Mouse (Mus musculus) T-helper 17 cell (primary cell): ENCODE measurements around the gene Arhgef10l.

Source experiments
- in situ Hi-C, 2 experiments: fragments of 300-600 bp; cut with MboI, MseI; formaldehyde crosslinking; loops; 1 replicate in 1 of 2; 2 replicates in 1 of 2; pipeline ENCODE4 v1.15.1; 2025; ENCODE audit warnings: high pct_unique_total_duplicates in 2 of 2

Gene Arhgef10l

DNA sequence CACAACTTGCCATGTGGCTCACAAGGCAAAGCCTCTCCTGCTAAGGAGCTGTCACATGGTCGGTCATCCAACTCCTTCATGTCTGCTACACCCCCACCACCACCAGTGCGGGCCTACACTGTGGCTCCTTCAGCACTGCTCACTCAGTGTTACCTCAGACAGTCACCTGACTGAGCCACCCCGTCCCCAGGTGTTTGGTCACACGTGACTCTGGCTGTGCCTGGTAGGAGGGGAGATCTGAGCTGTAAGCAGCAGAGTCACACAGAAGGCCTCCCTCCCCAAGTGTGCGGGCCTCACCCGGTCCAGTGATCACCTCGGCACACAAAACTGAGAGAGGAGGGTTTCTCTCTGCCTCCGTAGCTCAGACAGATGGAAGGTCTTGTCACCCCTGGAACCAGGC is 130.5 kb downstream of the Arhgef10l start:
- in situ Hi-C loops: no loop called here

DNA sequence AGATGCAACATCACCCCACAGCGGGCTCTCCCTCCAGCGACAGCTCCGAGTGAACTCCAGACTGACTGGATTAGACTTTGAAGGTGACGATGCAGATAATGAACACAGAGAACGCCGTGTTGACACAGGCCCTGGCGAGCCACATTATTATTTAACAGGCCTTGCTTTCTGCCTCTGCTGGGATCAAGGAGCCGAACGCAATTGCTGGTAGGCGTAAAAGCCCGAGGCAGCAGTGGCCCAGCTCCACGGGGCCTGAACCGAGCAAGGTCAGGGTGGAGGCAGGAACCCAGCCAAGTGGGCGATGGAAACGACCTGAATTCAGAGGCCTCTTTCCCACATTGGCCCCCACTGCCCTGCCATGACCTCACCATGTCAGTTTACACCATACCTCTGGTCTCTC is 133.5 kb downstream of the Arhgef10l start:
- in situ Hi-C loops: no loop called here

DNA sequence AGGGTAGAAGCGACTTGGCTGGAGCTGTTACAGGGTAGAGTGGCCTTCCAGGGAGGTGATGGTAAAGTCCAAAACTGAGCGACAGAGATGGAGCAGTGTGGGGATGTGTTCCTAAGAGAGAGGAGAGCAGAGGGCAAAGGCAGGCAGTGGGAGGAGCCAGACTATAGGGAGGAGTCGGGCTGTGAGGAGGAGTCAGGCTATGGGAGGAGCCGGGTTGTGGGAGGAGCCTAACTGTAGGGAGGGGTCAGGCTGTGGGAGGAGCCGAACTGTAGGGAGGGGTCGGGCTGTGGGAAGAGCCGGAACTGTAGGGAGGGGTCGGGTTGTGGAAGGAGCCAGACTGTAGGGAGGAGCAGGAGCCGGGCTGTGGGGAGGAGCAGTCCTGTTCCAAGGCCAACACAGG is 134.8 kb downstream of the Arhgef10l start:
- in situ Hi-C loops: no loop called here

DNA sequence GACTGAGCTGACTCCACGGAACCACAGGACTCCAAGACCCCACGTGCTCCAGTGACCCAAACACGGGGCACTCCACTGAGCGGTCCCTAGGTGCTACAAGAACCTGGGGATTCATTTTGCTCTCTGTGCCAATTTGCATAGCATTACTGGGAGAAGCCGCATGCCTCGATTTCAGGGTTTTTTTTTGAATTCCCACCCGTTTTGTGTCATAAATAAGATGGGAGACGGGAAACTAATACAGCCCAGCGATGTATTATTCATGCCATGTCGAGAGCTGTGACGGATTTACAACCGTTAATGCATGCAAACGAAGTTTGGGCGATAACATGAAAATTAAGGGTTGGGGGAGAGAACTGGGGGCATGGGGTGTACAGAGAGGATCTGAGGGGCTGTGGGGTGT is 136.1 kb downstream of the Arhgef10l start:
- in situ Hi-C loops: loop anchor here in 1 of 2 experiments (5.0 kb wide), 1 partner anchor 657 kb away; no protein-coding TSS in a partner anchor

DNA sequence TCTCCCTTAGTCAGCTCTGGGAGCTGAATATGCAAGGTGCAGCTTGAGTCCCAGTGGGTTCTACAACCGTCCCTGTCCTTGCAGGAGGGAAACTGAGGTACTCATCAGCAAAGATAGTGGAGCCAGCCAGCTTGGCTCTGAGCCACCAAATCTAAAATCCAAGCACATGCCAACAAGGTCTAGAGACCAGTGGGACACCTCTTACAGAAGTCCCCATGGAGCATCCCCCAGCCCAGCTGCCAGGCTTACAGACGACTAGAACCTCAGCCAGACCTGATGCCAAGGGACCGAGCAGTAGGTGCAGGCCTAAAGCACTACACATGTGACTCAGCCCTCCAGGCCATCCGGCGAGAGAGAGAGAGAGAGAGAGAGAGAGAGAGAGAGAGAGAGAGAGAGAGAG is 137.4 kb downstream of the Arhgef10l start:
- in situ Hi-C loops: loop anchor here in 1 of 2 experiments (5.0 kb wide), 1 partner anchor 656 kb away; no protein-coding TSS in a partner anchor

DNA sequence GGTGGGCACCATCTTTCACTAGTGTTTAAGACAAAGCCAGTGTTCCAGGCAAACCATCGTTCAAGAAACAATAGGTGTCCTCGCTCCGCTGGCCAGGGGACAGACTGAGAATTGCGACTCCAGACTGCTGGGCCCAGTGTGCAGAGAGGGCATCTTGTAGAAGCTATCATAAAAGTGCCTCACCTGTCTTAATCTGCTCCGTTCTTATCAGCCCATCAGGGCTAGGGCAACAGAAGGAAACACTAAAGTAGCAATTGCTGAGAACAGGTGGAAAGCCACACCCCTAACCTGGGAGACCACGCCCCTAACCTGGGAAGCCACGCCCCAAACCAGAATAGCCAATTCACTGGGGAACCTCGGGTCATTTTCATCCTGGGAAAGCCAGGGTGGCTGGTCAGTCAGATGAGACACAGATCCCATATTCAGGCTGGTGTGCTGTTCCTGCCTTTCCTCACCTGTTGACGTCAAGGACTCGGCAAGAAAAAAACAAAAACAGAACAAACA is 140.1 kb downstream of the Arhgef10l start:
- in situ Hi-C loops: loop anchor here in 1 of 2 experiments (5.0 kb wide), 1 partner anchor 653 kb away; no protein-coding TSS in a partner anchor

DNA sequence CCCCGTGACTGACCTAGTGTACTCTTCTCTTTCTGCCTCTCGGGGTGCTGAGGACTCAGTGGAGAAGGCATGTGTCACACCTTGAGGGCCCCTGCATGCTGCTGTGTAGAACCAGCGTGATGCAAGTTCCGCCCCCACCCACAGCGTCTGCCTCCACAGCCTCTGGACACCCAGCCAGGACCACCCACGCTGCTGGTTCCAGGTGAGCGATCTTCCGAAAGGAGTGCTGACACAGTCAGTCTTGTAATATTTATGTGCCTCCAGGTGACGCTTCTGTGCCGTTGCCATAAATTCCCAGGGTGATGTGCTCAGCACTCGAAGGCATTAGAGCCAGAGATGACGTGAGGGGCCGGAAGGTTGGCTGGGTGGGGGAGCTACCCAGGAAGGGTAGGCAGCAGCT is 140.9 kb downstream of the Arhgef10l start:
- in situ Hi-C loops: loop anchor here in 1 of 2 experiments (5.0 kb wide), 1 partner anchor 653 kb away; no protein-coding TSS in a partner anchor

DNA sequence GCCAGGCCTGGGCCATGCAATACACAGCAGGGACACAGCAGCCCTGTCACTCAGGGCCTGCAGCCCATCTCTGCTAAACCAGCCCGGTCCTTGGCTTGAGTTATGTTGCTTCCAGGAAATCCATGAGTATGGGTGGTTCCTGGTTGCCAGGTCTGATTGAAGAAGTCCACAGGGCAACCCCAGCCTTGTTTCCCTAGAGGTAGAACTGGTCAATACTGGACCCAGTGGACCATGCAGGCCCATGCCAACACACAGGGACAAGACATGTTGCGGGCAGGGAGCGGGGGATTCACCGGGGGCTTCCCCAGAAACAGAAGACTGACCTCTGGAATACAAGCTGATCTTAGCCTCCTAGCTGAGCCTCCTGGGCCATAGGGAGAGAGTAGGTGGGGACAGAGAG is 142.9 kb downstream of the Arhgef10l start:
- in situ Hi-C loops: no loop called here

DNA sequence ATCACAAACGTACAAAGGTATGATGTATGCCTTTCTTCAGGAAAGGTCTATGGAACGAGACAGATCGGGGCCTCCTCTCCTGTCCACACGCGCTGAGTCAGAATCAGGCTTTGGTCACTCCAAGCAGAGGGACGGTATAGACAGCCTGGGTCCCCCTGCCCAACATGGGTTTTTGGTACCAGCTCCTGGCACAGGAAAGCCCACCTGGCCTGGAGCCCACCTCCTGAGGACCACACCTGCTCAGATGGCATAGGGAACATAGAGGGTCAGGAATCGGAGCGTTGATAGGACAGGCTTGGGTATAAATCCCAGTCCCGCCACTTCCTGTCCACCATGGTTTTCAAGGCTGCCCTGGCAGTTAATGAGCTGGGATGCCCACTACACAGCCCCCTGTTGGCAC is 145.1 kb downstream of the Arhgef10l start:
- in situ Hi-C loops: no loop called here

DNA sequence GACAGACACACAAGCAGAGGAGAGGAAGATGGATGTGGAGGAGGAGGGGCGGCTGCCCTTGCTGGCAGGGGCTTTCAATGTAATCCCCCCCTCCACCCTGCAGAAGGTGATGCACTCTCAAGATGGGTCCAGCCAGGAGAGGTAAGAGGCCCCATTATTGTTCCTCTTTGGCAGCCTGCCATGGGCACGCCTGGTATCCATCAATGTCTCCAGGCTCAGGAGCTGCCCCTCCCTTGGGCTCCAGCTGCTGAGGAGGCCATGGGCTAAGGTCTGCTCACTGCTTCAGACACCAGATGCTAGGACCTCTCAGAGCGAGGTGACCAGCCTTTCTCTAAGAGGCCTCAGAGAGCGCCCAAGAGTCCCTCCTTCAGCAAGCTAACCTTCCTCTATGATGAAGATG is 152.0 kb downstream of the Arhgef10l start:
- in situ Hi-C loops: no loop called here

DNA sequence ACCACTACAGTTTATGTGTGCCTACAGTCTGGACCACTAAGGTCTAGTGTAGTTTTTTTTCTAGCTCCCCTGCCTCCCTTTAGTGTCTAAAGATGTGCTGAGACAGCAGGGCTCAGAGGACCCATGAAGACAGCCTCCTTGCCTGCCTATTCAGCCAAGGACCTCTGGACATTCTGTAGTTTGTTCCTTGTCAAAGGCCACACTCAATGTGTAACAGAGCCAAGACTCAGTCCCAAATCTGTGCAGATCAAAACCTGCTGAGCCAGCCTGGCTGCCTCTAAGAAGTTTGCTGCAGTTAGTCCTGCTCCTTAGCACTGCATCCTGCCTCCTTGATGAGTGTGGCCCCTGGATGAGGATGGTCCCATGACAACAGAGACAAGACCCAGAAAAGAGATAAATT is 156.0 kb downstream of the Arhgef10l start:
- in situ Hi-C loops: no loop called here

DNA sequence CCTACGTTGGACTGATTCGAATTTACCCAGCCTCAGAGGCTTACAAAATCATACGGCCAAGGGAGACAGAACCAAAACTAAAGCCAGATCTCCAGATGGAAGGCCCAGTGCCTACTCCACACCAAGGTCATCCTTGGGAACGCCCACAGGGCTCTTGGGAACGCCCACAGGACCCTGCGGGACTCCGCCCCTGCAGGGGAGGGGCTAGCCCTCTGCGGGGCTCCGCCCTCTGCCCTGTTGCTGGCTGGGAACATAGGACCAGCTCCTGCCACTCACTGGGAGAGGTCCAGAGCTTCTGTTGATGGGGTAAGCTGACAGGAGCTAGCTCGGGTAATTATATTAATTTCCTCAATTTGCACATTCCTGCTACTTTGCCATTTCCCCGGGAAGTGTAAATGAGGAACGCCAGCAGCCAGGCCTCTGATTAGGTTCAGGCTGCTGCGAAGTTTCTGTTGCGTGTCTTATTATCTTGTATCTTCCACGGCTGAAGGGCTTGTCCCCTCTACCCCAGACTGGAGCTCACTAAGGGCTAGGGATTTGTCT is 158.6 kb downstream of the Arhgef10l start:
- in situ Hi-C loops: no loop called here

DNA sequence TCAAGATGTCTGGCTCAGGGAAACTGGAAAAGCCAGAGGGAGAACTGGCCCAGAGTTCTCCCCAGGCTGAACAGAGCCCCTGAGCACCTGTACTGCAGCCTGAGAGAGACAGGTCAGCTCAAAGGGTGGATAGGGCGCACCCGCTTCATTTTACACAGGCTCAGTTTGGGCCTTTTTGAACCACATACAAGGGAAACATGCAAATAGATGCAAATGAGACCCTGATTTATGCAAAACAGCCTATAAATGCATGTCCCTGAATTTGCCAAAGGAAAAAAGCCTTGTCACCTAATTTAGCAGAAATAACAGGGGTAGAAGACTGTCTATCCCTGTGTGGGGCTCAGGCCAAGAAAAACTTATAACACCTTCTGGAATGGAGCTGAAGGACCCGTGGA is 160.2 kb downstream of the Arhgef10l start:
- in situ Hi-C loops: no loop called here

DNA sequence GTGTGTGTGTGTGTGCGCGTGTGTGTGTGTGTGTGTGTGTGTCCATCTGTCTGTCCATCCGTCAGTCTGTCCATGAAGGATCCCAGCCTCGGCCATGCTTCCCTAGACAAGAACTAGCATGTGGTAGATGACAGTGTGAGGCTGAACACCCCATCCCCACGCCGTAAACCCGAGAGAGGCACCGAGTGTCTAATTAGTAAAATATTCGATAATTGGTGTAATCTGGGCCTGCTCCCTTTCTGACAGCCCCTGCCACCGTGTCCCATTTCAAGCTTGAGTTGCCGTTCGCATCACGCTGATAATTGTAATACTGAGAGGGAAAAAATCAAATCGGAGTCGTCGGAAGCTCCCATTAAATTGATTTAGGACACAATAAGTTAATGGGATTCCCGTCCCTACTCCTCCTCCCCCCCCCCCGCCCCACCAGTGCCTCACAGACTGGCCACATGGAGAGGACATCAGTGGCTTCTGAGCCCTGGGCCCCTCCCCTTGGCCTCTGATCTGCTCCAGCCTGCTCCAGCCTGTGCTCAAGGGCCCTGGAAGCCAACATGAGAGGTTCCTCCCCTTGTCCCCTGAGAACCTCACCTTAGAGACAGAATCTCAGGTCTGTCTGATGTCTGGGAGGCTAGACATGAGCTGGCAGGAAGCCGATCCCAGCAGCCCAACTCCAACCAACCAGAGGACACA is 160.7 kb downstream of the Arhgef10l start:
- in situ Hi-C loops: no loop called here

DNA sequence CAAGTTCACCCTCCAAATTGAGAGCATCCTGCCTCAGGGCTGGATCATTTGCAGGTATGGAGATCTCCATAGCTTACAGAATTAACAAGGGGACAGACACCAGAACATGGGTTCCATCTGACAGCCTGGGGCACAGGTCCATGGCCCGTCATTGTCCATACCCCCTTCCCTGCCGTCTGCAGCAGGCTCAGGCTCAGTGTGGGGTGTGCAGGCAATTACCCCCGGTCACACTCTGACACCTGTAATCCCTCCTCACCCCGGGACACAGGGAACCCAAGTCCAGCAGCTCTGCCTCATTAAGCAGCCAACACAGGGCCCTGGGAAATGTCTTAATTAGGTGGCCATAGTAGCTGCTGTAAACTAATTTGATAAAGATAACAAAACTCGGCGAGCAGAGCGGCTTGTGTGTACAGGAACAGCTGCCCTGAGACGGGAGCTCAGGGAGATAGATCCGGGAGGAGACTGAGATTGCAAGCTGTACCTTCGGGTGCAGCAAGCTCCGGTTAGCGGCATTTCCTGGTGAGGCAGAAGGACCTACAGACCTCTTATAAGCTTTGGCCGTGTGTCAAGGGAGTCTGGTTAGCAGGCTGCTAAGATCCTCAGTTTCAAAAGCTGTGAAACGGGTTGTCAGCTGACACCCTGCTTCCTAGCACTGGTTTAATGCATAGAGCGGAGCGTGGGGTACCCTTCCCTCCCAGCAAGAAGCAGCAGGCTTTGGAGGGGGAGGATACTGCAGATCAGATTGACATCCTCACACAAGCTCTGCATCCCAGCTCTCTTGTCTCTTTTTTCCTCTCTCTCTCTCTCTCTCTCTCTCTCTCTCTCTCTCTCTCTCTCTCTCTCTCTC is 161.5 kb downstream of the Arhgef10l start:
- in situ Hi-C loops: no loop called here

DNA sequence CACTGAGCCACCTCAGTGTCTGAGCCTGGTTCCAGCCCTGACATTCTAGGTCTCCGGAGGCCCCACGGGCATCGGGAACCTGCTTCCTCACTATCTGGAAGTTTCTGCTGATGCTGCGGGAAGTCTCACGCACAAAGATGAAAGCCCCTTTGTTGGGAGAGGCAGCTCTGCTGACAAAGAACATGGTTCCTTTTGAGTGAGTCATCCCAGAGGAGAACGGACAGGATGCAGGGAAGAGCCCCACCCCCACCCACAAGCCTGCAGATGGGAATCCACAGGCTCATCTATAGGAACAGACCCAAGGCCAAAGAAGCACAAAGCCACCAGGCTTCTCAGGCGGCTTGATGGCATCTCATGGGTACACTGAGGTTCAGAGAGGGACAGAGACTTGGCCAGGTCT is 165.0 kb downstream of the Arhgef10l start:
- in situ Hi-C loops: no loop called here

DNA sequence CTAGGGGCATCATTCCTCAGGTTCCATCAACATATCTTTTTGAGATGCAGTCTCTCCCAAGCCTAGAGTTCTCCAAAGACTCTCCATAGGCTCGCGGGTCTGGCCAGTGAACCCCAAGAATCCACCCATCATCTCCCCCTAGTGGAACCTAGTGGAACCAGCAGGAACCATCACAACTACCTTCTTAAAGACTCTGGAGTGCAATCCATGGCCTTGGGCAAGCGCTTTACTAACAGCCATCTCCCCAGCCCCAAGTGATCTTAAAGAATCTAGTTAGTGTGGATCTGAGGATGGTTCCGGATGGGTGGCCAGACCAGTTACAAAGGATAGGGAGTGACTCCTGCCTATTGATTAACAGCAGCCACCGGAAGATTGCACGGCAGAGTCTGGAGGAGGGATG is 166.2 kb downstream of the Arhgef10l start:
- in situ Hi-C loops: no loop called here

DNA sequence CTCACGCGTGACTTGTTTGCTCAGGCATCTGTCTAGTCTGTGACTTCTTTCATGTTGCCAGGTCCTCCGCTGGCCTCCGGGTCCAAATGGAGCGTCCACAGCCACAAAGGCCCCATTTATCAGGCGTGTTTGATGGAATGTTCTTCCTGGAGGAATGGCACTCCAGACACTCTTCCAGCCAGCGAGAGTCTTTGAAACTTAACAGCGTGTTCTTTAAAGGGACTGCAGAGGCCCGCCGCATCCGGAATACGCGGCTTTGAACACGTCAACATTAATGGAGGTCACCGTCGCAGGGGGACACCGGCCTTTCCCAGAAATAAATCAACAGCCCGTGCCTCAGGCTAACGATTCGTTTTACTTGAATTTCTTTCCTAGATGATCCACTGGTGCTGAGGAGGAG is 168.6 kb downstream of the Arhgef10l start:
- in situ Hi-C loops: no loop called here

DNA sequence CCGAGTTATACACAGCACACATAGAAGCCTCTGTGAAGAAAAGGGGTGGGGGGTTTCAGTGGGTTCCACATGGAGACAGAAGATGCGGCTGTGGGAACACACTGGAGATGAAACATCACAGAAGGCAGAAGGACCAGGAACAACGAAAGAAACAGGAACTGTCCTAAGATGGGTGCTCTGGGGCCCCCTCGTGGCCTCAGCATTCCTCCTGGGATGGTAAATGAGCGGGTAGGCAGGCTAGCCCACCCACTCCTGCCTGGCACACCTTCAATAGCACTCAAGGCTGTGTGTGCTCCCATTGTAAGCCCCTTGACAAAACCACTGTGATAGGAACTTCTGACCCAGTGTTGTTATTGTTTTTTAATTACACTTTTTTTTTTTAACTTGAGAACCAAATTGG is 174.3 kb downstream of the Arhgef10l start:
- in situ Hi-C loops: no loop called here

DNA sequence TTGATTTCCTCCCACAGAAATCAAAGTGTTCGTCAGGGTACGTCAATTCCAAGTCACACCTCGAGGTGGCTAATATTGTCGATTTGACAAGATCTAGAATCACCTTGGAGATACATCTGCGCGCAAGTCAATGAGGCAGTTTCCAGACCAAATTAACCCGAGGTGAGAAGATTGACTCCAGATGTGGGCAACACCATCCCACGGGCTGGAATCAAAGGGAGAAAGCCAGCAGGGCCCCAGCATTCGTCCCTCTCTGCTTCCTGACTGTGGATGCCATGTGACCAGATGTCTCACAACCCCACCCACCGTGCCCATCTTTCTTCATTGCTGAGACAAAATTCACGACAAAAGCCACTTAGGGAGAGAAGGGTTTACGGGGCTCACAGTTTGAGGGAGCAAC is 180.4 kb downstream of the Arhgef10l start:
- in situ Hi-C loops: no loop called here

DNA sequence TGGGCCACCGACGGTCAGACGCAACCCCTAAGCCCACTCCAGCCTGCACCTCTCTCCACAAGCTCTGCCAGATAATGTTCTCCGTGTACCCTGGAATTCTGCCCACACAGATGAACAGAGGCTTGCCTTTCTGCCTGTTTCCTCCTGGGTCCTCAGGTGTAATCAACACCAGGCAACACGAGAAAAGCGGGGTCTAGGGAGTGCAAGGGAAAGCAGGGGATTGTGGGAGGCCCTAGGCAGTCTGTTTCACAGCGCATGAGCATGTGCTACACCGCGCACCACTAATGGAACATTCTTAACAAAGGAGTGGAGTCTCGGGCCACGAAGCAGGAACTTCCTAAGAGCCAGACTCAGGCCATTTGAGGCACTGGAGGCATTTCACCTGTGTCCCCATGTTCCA is 182.7 kb downstream of the Arhgef10l start:
- in situ Hi-C loops: no loop called here

DNA sequence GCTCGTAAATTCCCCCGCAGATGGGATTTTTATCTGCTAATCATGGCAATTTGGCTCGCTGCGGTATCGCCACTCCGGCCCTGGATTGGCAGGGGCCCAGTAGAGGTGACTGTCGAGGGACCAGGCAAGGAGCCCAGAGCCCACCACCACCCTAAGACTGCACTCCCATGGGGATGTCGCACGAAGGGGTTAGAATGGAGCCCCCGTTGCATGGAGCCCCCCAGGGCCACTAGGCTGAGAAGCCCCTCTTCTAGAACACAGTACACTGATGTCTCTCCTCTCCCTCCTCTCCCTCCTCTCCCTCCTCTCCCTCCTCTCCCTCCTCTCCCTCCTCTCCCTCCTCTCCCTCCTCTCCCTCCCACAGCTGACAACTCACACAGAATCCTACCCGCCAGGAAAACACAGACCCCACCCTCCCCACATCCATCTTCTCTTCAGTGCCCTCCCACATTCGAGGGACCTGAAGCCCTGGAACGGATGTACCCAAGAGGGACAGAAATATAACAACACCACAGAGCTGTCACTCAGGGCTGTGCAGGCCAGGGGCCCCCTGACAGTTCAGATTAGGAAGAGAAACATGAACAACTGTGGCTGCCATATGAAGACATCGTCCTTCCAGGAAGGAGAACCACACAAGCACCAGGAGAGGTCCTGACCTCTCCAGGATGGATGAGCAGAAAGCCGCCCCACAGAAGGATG is 185.3 kb downstream of the Arhgef10l start:
- in situ Hi-C loops: no loop called here
